23 mouse cellular contexts compared by ENCODE assay signal in genomic region chr2:20414856-20415255, GRCm38 (mm10).
A peak's percentile ranks its signal among the peaks of the same experiment; 100 is the strongest.
DNase-seq lines count a peak whose midpoint lies in the region; ATAC-seq and TF ChIP-seq lines count a peak whose summit lies in the region.
"Had no signal": no experiment of that assay in that cellular context is flagged by ENCODE, and none has a peak within 500 bp of the region (broad histone marks: within the 10 kb centered on the region; RNA-seq: fewer than 3 reads in every experiment).

No protein-coding gene starts in this region.

- no peak for ATAC-seq in kidney, embryonic 16.5 days (ENCODE audit: low FRiP score, low TSS enrichment)
- ATAC-seq: hindbrain, postnatal 0 days; intestine, embryonic 16.5 days had no signal

- H3K27ac ChIP-seq in kidney, embryonic 16.5 days (ENCODE audit: low read length), result peak overlapping the region; percentile 38; the same call in 1 of the 2 replicates
- H3K27ac ChIP-seq: heart, embryonic 10.5 days; hindbrain, postnatal 0 days; liver, embryonic 13.5 days; neural tube, embryonic 13.5 days had no signal

- no peaks in the 10 kb centered on the region; the same call in 1 of the 2 replicates for H3K9me3 ChIP-seq in kidney, embryonic 16.5 days (ENCODE audit: low read length)
- H3K9me3 ChIP-seq in E14TG2a.4 (ENCODE audit: low read length), result no peaks in the 10 kb centered on the region
- H3K9me3 ChIP-seq: heart, embryonic 10.5 days; liver, embryonic 13.5 days; megakaryocyte, embryonic 14.5 days; neural tube, embryonic 13.5 days had no signal

- no peaks in the 10 kb centered on the region for H3K36me3 ChIP-seq in kidney, embryonic 16.5 days (ENCODE audit: insufficient read depth, low read length)
- H3K36me3 ChIP-seq in E14TG2a.4 (ENCODE audit: insufficient read depth, low read length), result no peaks in the 10 kb centered on the region
- H3K36me3 ChIP-seq: heart, embryonic 10.5 days; liver, embryonic 13.5 days; neural tube, embryonic 13.5 days had no signal

- H3K4me3 ChIP-seq in kidney, embryonic 16.5 days (ENCODE audit: low read length), result no peak overlapping the region
- H3K4me3 ChIP-seq in E14TG2a.4 (replicated peaks; ENCODE audit: low read length), result no peak overlapping the region
- H3K4me3 ChIP-seq: heart, embryonic 10.5 days; liver, embryonic 13.5 days; megakaryocyte, embryonic 14.5 days; neural tube, embryonic 13.5 days had no signal

- no peak overlapping the region for H3K9ac ChIP-seq in kidney, embryonic 16.5 days (replicated peaks; ENCODE audit: low read length)
- H3K9ac ChIP-seq: liver, embryonic 13.5 days; neural tube, embryonic 13.5 days had no signal

- H3K4me2 ChIP-seq in kidney, embryonic 16.5 days (replicated peaks; ENCODE audit: low read depth, low read length), result no peak overlapping the region
- H3K4me2 ChIP-seq: liver, embryonic 13.5 days; neural tube, embryonic 13.5 days had no signal

- no peaks in the 10 kb centered on the region for H3K27me3 ChIP-seq in kidney, embryonic 16.5 days (ENCODE audit: insufficient read depth, low read length)
- no peaks in the 10 kb centered on the region for H3K27me3 ChIP-seq in E14TG2a.4 (ENCODE audit: insufficient read depth, low read length)
- H3K27me3 ChIP-seq: liver, embryonic 13.5 days; megakaryocyte, embryonic 14.5 days; neural tube, embryonic 13.5 days had no signal

- peaks cover 33% of the 10 kb centered on the region for H3K4me1 ChIP-seq in kidney, embryonic 16.5 days (ENCODE audit: insufficient read depth, low read length)
- H3K4me1 ChIP-seq in E14TG2a.4 (replicated peaks; ENCODE audit: low read depth, low read length), result peaks cover 9% of the 10 kb centered on the region; the same call in 1 of the 2 replicates
- H3K4me1 ChIP-seq: liver, embryonic 13.5 days; megakaryocyte, embryonic 14.5 days had no signal

- DNase-seq in adrenal gland, postnatal 14 days, result peak; percentile 11
- no peak for DNase-seq in adrenal gland, adult 2 months
- DNase-seq in kidney, postnatal 10 days, result no peak
- DNase-seq in WW6 (ENCODE audit: low read depth, low spot score) (peak; percentile 22), MN1 (ENCODE audit: low spot score) (no peak)
- no peak for DNase-seq in adrenal gland, adult (ENCODE audit: inconsistent age in 2 of 2, low spot score in 1 of 2)
- DNase-seq: adrenal gland, postnatal 10 days; cerebellum, postnatal 10 days; gastrocnemius, postnatal 36 days; heart, postnatal 10 days; kidney, postnatal 25 days; layer of hippocampus, adult 9-11 months; liver, embryonic 13.5 days; lung, adult 2 months; midbrain, embryonic 14.5 days; thymus, postnatal 14 days had no signal

- WGBS in kidney, embryonic 16.5 days, result 88% methylated on average over 4 of the region's 4 CpGs

- TF ChIP-seq CTCF in E14TG2a.4 (conservative IDR thresholded peaks at IDR 0.05; ENCODE audit: low read length), result peak; percentile 64

Comparison
In these comparisons a context has a peak if more than half of its experiments do, and no peak if none do; other contexts are left out.
1. DNase-seq: peak in adrenal gland, postnatal 14 days (single experiment) and WW6 (single experiment); none in adrenal gland, adult 2 months (single experiment), kidney, postnatal 10 days (single experiment), MN1 (single experiment) and adrenal gland, adult (0 of 2).